Mouse (Mus musculus): Measurements from ENCODE around the gene Kcne3. TPM values are rescaled to one million over a fixed set of nuclear protein-coding genes. Genes with fewer than 3 reads are reported as not detected.

Kcne3 gene
- total RNA-seq, 2 experiments from 2014 or later: 0.56 to 1.1 TPM

Other genes starting within 250 kb of the Kcne3 start
- 10 to 100 TPM; 14.0 to 17.6 TPM for gene Rnf169, start 196.1 kb upstream of the Kcne3 start, total RNA-seq (2021)
- not detected for gene Chrdl2, start 170.3 kb upstream of the Kcne3 start, total RNA-seq (2021)
- 10 to 100 TPM; 17.5 to 17.6 TPM for gene Pold3, start 54.9 kb upstream of the Kcne3 start, total RNA-seq (2021)
- gene Lipt2, start 17.2 kb upstream of the Kcne3 start, total RNA-seq (2021): 1 to 10 TPM; 3.4 to 4.1 TPM
- gene Pgm2l1, start 50.9 kb downstream of the Kcne3 start, total RNA-seq (2021): 1 to 10 TPM; 3.5 to 4.5 TPM
- gene P4ha3, start 109.0 kb downstream of the Kcne3 start, total RNA-seq (2021): under 1 TPM; 0.27 to 0.38 TPM
- 10 to 100 TPM; 17.4 to 20.2 TPM for gene C2cd3, start 195.7 kb downstream of the Kcne3 start, total RNA-seq (2021)
- gene Ppme1, start 195.8 kb downstream of the Kcne3 start, total RNA-seq (2021): 10 to 100 TPM; 74.6 to 77.5 TPM

All from adrenal gland, adult 18-20 months (tissue).